Mouse (Mus musculus) heart, adult 8-10 months (tissue): ENCODE data around the gene Gm3298. TPM values are rescaled to one million over a fixed set of nuclear protein-coding genes. Genes with fewer than 3 reads are reported as not detected.
"Not testable (repeated sequence)": the region's sequence is repeated elsewhere in the genome, so short reads cannot be mapped to it uniquely, and the experiment has no call there.

Experiments used
- DNase-seq: peaks from one replicate; pipeline ENCODE4 v3.0.0; 2022; ENCODE audit warnings: low spot score
- total RNA-seq, 4 experiments: library from RNA; stranded (reverse); gene quantifications; 2 replicates each; pipeline ENCODE4 v1.2.4; 2022

Gene Gm3298
- not detected for total RNA-seq

DNA sequence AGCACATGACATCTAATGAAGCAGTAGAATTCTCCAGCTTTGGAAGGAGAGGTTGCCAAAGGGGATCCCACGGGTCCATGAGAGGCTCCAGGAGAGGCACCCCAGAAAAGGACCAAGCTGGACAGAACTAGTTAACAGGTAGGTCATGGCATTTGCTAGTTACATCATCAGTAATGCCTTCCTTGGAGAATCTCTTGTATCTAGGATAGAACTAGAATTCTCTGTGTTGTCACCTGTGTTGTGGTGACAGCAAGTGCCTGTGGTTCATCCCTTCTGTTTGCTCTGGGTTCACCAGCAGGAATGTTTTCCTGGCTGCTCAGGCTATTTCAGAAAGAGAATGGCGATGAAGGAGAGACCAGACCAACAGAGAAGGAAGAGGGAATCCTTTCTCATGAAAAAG lies at the start of gene Gm3298:
Gm3298 (plus strand) TSS at position 301 of the 400 bp plus-strand sequence.
- not testable (repeated sequence) for DNase-seq

DNA sequence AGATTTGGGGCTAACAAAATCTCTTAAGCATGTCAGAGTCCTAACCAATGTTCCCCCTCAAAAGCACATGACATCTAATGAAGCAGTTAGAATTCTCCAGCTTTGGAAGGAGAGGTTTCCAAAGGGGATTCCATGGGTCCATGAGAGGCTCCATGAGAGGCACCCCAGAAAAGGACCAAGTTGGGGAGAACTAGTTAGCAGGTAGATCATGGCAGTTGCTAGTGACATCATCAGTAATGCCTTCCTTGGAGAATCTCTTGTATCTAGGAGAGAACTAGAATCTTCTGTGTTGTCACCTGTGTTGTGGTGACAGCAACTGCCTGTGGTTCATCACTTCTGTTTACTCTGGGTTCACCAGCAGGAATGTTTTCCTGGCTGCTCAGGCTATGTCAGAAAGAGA lies 32.1 kb upstream of the Gm3298 start, which contains the start of gene Gm8297:
Gm8297 (plus strand) TSS at position 301 of the 400 bp plus-strand sequence.
- not testable (repeated sequence) for DNase-seq

GRCm38 (mm10) chr14:5050329-5050728 lies 34.6 kb downstream of the Gm3298 start, which contains the start of gene 4930555G01Rik:
Gene 4930555G01Rik (plus strand): TSS chr14:5050629.
- DNase-seq = not testable (repeated sequence)

Other genes starting within 250 kb of the Gm3298 start
- not detected for gene Gm9602, start 239.6 kb upstream of the Gm3298 start, total RNA-seq
- not detected for gene Gm3269, start 177.8 kb upstream of the Gm3298 start, total RNA-seq
- 1 to 10 TPM in 1 of 4 experiments, under 1 TPM in 1, not detected in 2; 0.75 to 1.1 TPM for gene Gm3264, start 160.3 kb upstream of the Gm3298 start, total RNA-seq
- not detected for gene Gm3278, start 123.5 kb upstream of the Gm3298 start, total RNA-seq
- gene Gm8297, start 32.0 kb upstream of the Gm3298 start, total RNA-seq = not detected
- gene 4930555G01Rik, start 34.7 kb downstream of the Gm3298 start, total RNA-seq = under 1 TPM in 2 of 4 experiments, not detected in 2; 0.12 to 0.19 TPM
- gene Gm8281, start 55.1 kb downstream of the Gm3298 start, total RNA-seq = not detected
- gene Gm8279, start 115.6 kb downstream of the Gm3298 start, total RNA-seq = not detected
- not detected for gene Gm3317, start 148.6 kb downstream of the Gm3298 start, total RNA-seq
- gene Gm8271, start 169.9 kb downstream of the Gm3298 start, total RNA-seq = not detected
- not detected for gene Gm3526, start 244.7 kb downstream of the Gm3298 start, total RNA-seq